Mouse (Mus musculus) lung, adult 2 months (tissue): Measurements from ENCODE around the gene Ccdc88c.

Experiments used
- CTCF ChIP-seq: fragments of 200-500 bp; IDR thresholded peaks from 2 replicates; pipeline ENCODE4 v1.5.1; 2011; ENCODE audit warnings: mild to moderate bottlenecking, low read length, control low read depth; ENCODE audit not compliant: insufficient read depth
- POLR2A ChIP-seq: fragments of 200-500 bp; IDR thresholded peaks from 2 replicates; pipeline ENCODE4 v1.6.1; 2011; ENCODE audit warnings: low read depth, mild to moderate bottlenecking, control low read depth, low read length, borderline replicate concordance; ENCODE audit errors: extremely low read depth

DNA sequence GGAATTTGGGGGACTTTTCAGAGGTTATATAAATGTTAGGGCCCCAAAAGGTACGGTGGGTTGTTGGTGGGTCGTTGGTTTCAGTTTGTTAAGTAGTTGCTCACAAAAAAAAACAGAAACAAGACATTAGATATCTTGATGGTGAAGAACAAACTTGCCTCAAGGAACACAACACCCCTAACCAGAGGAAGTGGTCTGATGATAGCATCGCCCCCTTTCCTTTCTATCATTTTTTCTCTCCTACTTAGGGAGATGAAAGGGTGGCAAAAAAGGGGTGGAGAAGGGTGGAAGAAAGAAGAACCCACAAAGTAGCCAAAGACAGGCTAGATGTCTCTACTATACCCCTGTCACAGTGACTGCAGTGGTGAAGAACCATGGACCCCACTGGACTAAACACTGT, 138.3 kb downstream of the Ccdc88c start:
- TF ChIP-seq CTCF (no peak), POLR2A (no peak)
